Comparison of ENCODE assay signal across 8 mouse cellular contexts in genomic region chr5:143315514-143315888, GRCm38 (mm10). TPM values are rescaled to one million over a fixed set of nuclear protein-coding genes. Genes with fewer than 3 reads are reported as not detected.
DNase-seq lines count a peak whose midpoint lies in the region; ATAC-seq and TF ChIP-seq lines count a peak whose summit lies in the region.

No protein-coding gene starts in this region.

- WGBS in heart, embryonic 11.5 days (ENCODE audit: insufficient replicate concordance), result 13% methylated on average over 8 of the region's 8 CpGs
- WGBS in hindbrain, embryonic 11.5 days, result 14% methylated on average over 8 of the region's 8 CpGs

- no peak for ATAC-seq in heart, embryonic 11.5 days (replicated peaks; ENCODE audit: insufficient number of reproducible peaks, low FRiP score, low TSS enrichment)
- peak; percentile 45; the same call in 1 of the 2 replicates for ATAC-seq in hindbrain, embryonic 11.5 days (ENCODE audit: low FRiP score)
- peak; percentile 2; the same call in 1 of the 2 replicates for ATAC-seq in megakaryocyte progenitor cell, adult 5-6 weeks (replicated peaks; ENCODE audit: poor library complexity)

- peak overlapping the region; percentile 92 for H3K9ac ChIP-seq in heart, embryonic 11.5 days (ENCODE audit: low read depth, low read length)
- H3K9ac ChIP-seq in ES-E14 (ENCODE audit: insufficient read depth, low read depth, low read length, poor library complexity, severe bottlenecking), result peak overlapping the region; percentile 76
- H3K9ac ChIP-seq in hindbrain, embryonic 11.5 days (ENCODE audit: low read depth, low read length), result peak overlapping the region; percentile 97

- no peaks in the 10 kb centered on the region for H3K9me3 ChIP-seq in heart, embryonic 11.5 days (replicated peaks; ENCODE audit: control insufficient read depth, low read length)
- H3K9me3 ChIP-seq in ES-E14 (ENCODE audit: control insufficient read depth, insufficient read depth, low read depth, low read length), result no peaks in the 10 kb centered on the region
- no peaks in the 10 kb centered on the region for H3K9me3 ChIP-seq in hindbrain, embryonic 11.5 days (ENCODE audit: control insufficient read depth, low read length)

- peak overlapping the region; percentile 75 for H3K4me3 ChIP-seq in heart, embryonic 11.5 days (ENCODE audit: low read depth, low read length)
- peak overlapping the region; percentile 49 to 87 for H3K4me3 ChIP-seq in ES-E14 (ENCODE audit: insufficient read depth in 1 of 2, low read depth in 1 of 2, low read length in 2 of 2, poor library complexity in 1 of 2, severe bottlenecking in 1 of 2)
- H3K4me3 ChIP-seq in hindbrain, embryonic 11.5 days (ENCODE audit: low read depth, low read length), result peak overlapping the region; percentile 90; the same call in 1 of the 2 replicates

- H3K4me1 ChIP-seq in heart, embryonic 11.5 days (ENCODE audit: control insufficient read depth, insufficient read depth, low read length), result peaks cover 13% of the 10 kb centered on the region
- peaks cover 0 to 8% of the 10 kb centered on the region in 2 experiments; a peak in 2 of 4 replicates for H3K4me1 ChIP-seq in ES-E14 (ENCODE audit: control insufficient read depth in 2 of 2, insufficient read depth in 2 of 2, low read length in 2 of 2, poor library complexity in 1 of 2)
- no peaks in the 10 kb centered on the region; the same call in 1 of the 2 replicates for H3K4me1 ChIP-seq in hindbrain, embryonic 11.5 days (replicated peaks; ENCODE audit: control insufficient read depth, insufficient read depth, low read length)

- peaks cover 23% of the 10 kb centered on the region for H3K36me3 ChIP-seq in heart, embryonic 11.5 days (ENCODE audit: control insufficient read depth, insufficient read depth, low read length)
- peaks cover 28% of the 10 kb centered on the region for H3K36me3 ChIP-seq in ES-E14 (ENCODE audit: control insufficient read depth, insufficient read depth, low read length, poor library complexity, severe bottlenecking)
- H3K36me3 ChIP-seq in hindbrain, embryonic 11.5 days (ENCODE audit: control insufficient read depth, insufficient read depth, low read length), result 0 out of 2 replicates have a peak, but pooled peaks cover 9% of the 10 kb centered on the region

- H3K27me3 ChIP-seq in heart, embryonic 11.5 days (ENCODE audit: control insufficient read depth, insufficient read depth, low read length), result no peaks in the 10 kb centered on the region
- H3K27me3 ChIP-seq in hindbrain, embryonic 11.5 days (ENCODE audit: control insufficient read depth, insufficient read depth, low read length), result no peaks in the 10 kb centered on the region

- no peak overlapping the region for H3K27ac ChIP-seq in heart, embryonic 11.5 days (ENCODE audit: low read depth, low read length)
- H3K27ac ChIP-seq in ES-E14 (ENCODE audit: insufficient read depth, low read depth, low read length, poor library complexity, severe bottlenecking), result no peak overlapping the region; the same call in 1 of the 2 replicates
- H3K27ac ChIP-seq in hindbrain, embryonic 11.5 days (ENCODE audit: low read depth, low read length), result no peak overlapping the region

- H3K4me2 ChIP-seq in heart, embryonic 11.5 days, result peak overlapping the region; percentile 92
- H3K4me2 ChIP-seq in hindbrain, embryonic 11.5 days (replicated peaks; ENCODE audit: low read depth, low read length), result peak overlapping the region; percentile 37

- DNase-seq in heart, adult 11 months, result no peak
- DNase-seq in ES-E14 (ENCODE audit: low read depth, low spot score), result no peak
- DNase-seq in hindbrain, embryonic 11.5 days (ENCODE audit: low spot score), result no peak
- no peak for DNase-seq in frontal cortex, adult 2 months (ENCODE audit: extremely low spot score in 1 of 2, low spot score in 1 of 2)
- DNase-seq in spleen, adult 12 weeks (ENCODE audit: low spot score), result no peak
- DNase-seq in cerebellum, postnatal 36 days, result no peak

- in situ Hi-C loops in ES-E14 (cut with MboI; ENCODE audit: low sequenced_read_pairs in 2 of 2, unreplicated experiment in 2 of 2), result no loop called here

TF ChIP-seq in ES-E14, 5 proteins besides CTCF, POLR2A, EP300 and RAD21:
- TF ChIP-seq HCFC1 (IDR thresholded peaks at IDR 0.05; ENCODE audit: borderline replicate concordance, insufficient read depth, low read length) (no peak), ZNF384 (IDR thresholded peaks at IDR 0.05; ENCODE audit: low read depth, low read length) (no peak), ZC3H11A (IDR thresholded peaks at IDR 0.05; ENCODE audit: borderline replicate concordance, low read depth, low read length) (no peak), CHD2 (IDR thresholded peaks at IDR 0.05; ENCODE audit: low read depth, low read length) (no peak), MAFK (IDR thresholded peaks at IDR 0.05; ENCODE audit: insufficient read depth, low read depth, low read length) (no peak)

RNA-seq across cellular contexts. Expression of gene E130309D02Rik, which starts 0.3 kb away (rescaled TPM):
- 19.9 and 25.4 TPM in 2 replicates for polyA plus RNA-seq in heart, embryonic 11.5 days (2014; fragmentation: Nextera tagmentation; extraction: Ambion mirVana)
- 17.9 and 20.2 TPM in 2 replicates for total RNA-seq in ES-E14 (2012; rRNA removed)
- polyA plus RNA-seq in hindbrain, embryonic 11.5 days (2014; fragmentation: Nextera tagmentation; extraction: Ambion mirVana), result 34.1 and 42.9 TPM in 2 replicates
- 40.4 and 41.5 TPM in 2 replicates for total RNA-seq in megakaryocyte progenitor cell, adult 5-6 weeks (2015)
- 23.7 and 23.8 TPM in 2 replicates for total RNA-seq in megakaryocyte progenitor cell, adult 5-6 weeks (2017)
- polyA plus RNA-seq in frontal cortex, adult 2 months (2012; rRNA removed), result 16.9 and 17.0 TPM in 2 replicates

RNA-seq across cellular contexts. Expression of gene Zdhhc4, which starts 13.6 kb away (rescaled TPM):
- 56.6 and 56.9 TPM in 2 replicates for polyA plus RNA-seq in heart, embryonic 11.5 days (2014; fragmentation: Nextera tagmentation; extraction: Ambion mirVana)
- 27.7 and 29.3 TPM in 2 replicates for total RNA-seq in ES-E14 (2012; rRNA removed)
- polyA plus RNA-seq in hindbrain, embryonic 11.5 days (2014; fragmentation: Nextera tagmentation; extraction: Ambion mirVana), result 75.1 and 80.2 TPM in 2 replicates
- 58.7 and 66.4 TPM in 2 replicates for total RNA-seq in megakaryocyte progenitor cell, adult 5-6 weeks (2015)
- total RNA-seq in megakaryocyte progenitor cell, adult 5-6 weeks (2017), result 36.2 and 38.7 TPM in 2 replicates
- polyA plus RNA-seq in frontal cortex, adult 2 months (2012; rRNA removed), result 68.2 and 75.4 TPM in 2 replicates

RNA-seq across cellular contexts. Expression of gene Zfp853, which starts 22.1 kb away (rescaled TPM):
- polyA plus RNA-seq in heart, embryonic 11.5 days (2014; fragmentation: Nextera tagmentation; extraction: Ambion mirVana), result not detected in 2 replicates
- total RNA-seq in ES-E14 (2012; rRNA removed), result 0.67 and 0.69 TPM in 2 replicates
- not detected in 2 replicates for polyA plus RNA-seq in hindbrain, embryonic 11.5 days (2014; fragmentation: Nextera tagmentation; extraction: Ambion mirVana)
- total RNA-seq in megakaryocyte progenitor cell, adult 5-6 weeks (2015), result not detected in 2 replicates
- total RNA-seq in megakaryocyte progenitor cell, adult 5-6 weeks (2017), result not detected in 2 replicates
- 8.8 TPM in 2 replicates for polyA plus RNA-seq in frontal cortex, adult 2 months (2012; rRNA removed)

RNA-seq across cellular contexts. Expression of gene Grid2ip, which starts 41.6 kb away (rescaled TPM):
- polyA plus RNA-seq in heart, embryonic 11.5 days (2014; fragmentation: Nextera tagmentation; extraction: Ambion mirVana), result 0.77 and 1.1 TPM in 2 replicates
- total RNA-seq in ES-E14 (2012; rRNA removed), result 0.16 and 0.58 TPM in 2 replicates
- 0.42 and 0.49 TPM in 2 replicates for polyA plus RNA-seq in hindbrain, embryonic 11.5 days (2014; fragmentation: Nextera tagmentation; extraction: Ambion mirVana)
- not detected in 2 replicates for total RNA-seq in megakaryocyte progenitor cell, adult 5-6 weeks (2015)
- not detected in 2 replicates for total RNA-seq in megakaryocyte progenitor cell, adult 5-6 weeks (2017)
- polyA plus RNA-seq in frontal cortex, adult 2 months (2012; rRNA removed), result 6.2 and 7.5 TPM in 2 replicates

RNA-seq across cellular contexts. Expression of gene Zfp316, which starts 45.7 kb away (rescaled TPM):
- polyA plus RNA-seq in heart, embryonic 11.5 days (2014; fragmentation: Nextera tagmentation; extraction: Ambion mirVana), result 0.89 and 1.2 TPM in 2 replicates
- total RNA-seq in ES-E14 (2012; rRNA removed), result 1.6 and 2.7 TPM in 2 replicates
- polyA plus RNA-seq in hindbrain, embryonic 11.5 days (2014; fragmentation: Nextera tagmentation; extraction: Ambion mirVana), result 3.4 and 3.6 TPM in 2 replicates
- total RNA-seq in megakaryocyte progenitor cell, adult 5-6 weeks (2015), result 0.44 and 0.59 TPM in 2 replicates
- total RNA-seq in megakaryocyte progenitor cell, adult 5-6 weeks (2017), result 1.8 and 3.7 TPM in 2 replicates
- polyA plus RNA-seq in frontal cortex, adult 2 months (2012; rRNA removed), result 14.9 and 15.7 TPM in 2 replicates
